Mouse (Mus musculus): ENCODE results near the gene Bbs1. TPM values are rescaled to one million over a fixed set of nuclear protein-coding genes. Genes with fewer than 3 reads are reported as not detected.

The Bbs1 gene
- polyA plus RNA-seq, 1 experiment from 2014 or later: 4.2 TPM

- no peak overlapping the region for H3K27ac ChIP-seq (ENCODE audit: low read length)
These were observed 9.5 kb downstream of the Bbs1 start for GRCm38 (mm10) chr19:4896780-4897520.

GRCm38 (mm10) chr19:4891798-4892197, 14.6 kb downstream of the Bbs1 start:
- Histone ChIP-seq H3K36me3 (ENCODE audit: control insufficient read depth, insufficient read depth, low read length) (no peaks in the 10 kb centered on the region), H3K27me3 (ENCODE audit: control insufficient read depth, insufficient read depth, low read depth, low read length) (no peaks in the 10 kb centered on the region), H3K27ac (ENCODE audit: low read length) (no peak overlapping the region), H3K4me1 (replicated peaks; ENCODE audit: control insufficient read depth, insufficient read depth, low read length) (no peaks in the 10 kb centered on the region), H3K9ac (ENCODE audit: low read length) (no peak overlapping the region), H3K9me3 (ENCODE audit: control insufficient read depth, low read length) (no peaks in the 10 kb centered on the region), H3K4me2 (ENCODE audit: low read depth, low read length) (no peak overlapping the region), H3K4me3 (ENCODE audit: low read length) (no peak overlapping the region)
- ATAC-seq (ENCODE audit: low read depth): no peak
- 62% methylated on average over 3 of the region's 3 CpGs for WGBS

More at GRCm38 (mm10) chr19:4896780-4897520, 9.5 kb downstream of the Bbs1 start:
- Histone ChIP-seq H3K9me3 (ENCODE audit: control insufficient read depth, low read length) (no peaks in the 10 kb centered on the region), H3K36me3 (ENCODE audit: control insufficient read depth, insufficient read depth, low read length) (no peaks in the 10 kb centered on the region), H3K27me3 (ENCODE audit: control insufficient read depth, insufficient read depth, low read depth, low read length) (no peaks in the 10 kb centered on the region), H3K4me3 (ENCODE audit: low read length) (no peak overlapping the region), H3K4me1 (replicated peaks; ENCODE audit: control insufficient read depth, insufficient read depth, low read length) (no peaks in the 10 kb centered on the region), H3K4me2 (ENCODE audit: low read depth, low read length) (no peak overlapping the region), H3K9ac (ENCODE audit: low read length) (no peak overlapping the region)
- WGBS: 58% methylated on average over 21 of the region's 21 CpGs
- no peak for ATAC-seq (ENCODE audit: low read depth)

GRCm38 (mm10) chr19:4889791-4890190, 16.6 kb downstream of the Bbs1 start:
- WGBS: 79% methylated on average over 10 of the region's 10 CpGs
- Histone ChIP-seq H3K9me3 (ENCODE audit: control insufficient read depth, low read length) (no peaks in the 10 kb centered on the region), H3K36me3 (ENCODE audit: control insufficient read depth, insufficient read depth, low read length) (no peaks in the 10 kb centered on the region), H3K4me2 (ENCODE audit: low read depth, low read length) (no peak overlapping the region), H3K4me3 (ENCODE audit: low read length) (no peak overlapping the region), H3K4me1 (replicated peaks; ENCODE audit: control insufficient read depth, insufficient read depth, low read length) (no peaks in the 10 kb centered on the region), H3K9ac (ENCODE audit: low read length) (no peak overlapping the region), H3K27ac (ENCODE audit: low read length) (no peak overlapping the region), H3K27me3 (ENCODE audit: control insufficient read depth, insufficient read depth, low read depth, low read length) (no peaks in the 10 kb centered on the region)
- ATAC-seq (ENCODE audit: low read depth): no peak

- Histone ChIP-seq H3K27ac (ENCODE audit: low read length) (no peak overlapping the region), H3K27me3 (ENCODE audit: control insufficient read depth, insufficient read depth, low read depth, low read length) (no peaks in the 10 kb centered on the region), H3K4me3 (ENCODE audit: low read length) (no peak overlapping the region), H3K4me1 (replicated peaks; ENCODE audit: control insufficient read depth, insufficient read depth, low read length) (peaks cover 3% of the 10 kb centered on the region), H3K9me3 (ENCODE audit: control insufficient read depth, low read length) (no peaks in the 10 kb centered on the region), H3K36me3 (ENCODE audit: control insufficient read depth, insufficient read depth, low read length) (no peaks in the 10 kb centered on the region), H3K4me2 (ENCODE audit: low read depth, low read length) (no peak overlapping the region), H3K9ac (ENCODE audit: low read length) (no peak overlapping the region)
- no peak for ATAC-seq (ENCODE audit: low read depth)
- WGBS: 85% methylated on average over 4 of the region's 4 CpGs
These were observed 22.5 kb downstream of the Bbs1 start for GRCm38 (mm10) chr19:4883961-4884360.

- ATAC-seq (ENCODE audit: low read depth): no peak
- H3K27ac ChIP-seq (ENCODE audit: low read length): no peak overlapping the region
- no peaks in the 10 kb centered on the region for H3K9me3 ChIP-seq (ENCODE audit: control insufficient read depth, low read length)
- H3K4me2 ChIP-seq (ENCODE audit: low read depth, low read length): peak overlapping the region; percentile 97
- peak overlapping the region; percentile 86 for H3K9ac ChIP-seq (ENCODE audit: low read length)
- peaks cover 11% of the 10 kb centered on the region for H3K4me1 ChIP-seq (replicated peaks; ENCODE audit: control insufficient read depth, insufficient read depth, low read length)
- H3K27me3 ChIP-seq (ENCODE audit: control insufficient read depth, insufficient read depth, low read depth, low read length): no peaks in the 10 kb centered on the region; the same call in 1 of the 2 replicates
- 49% methylated on average over 10 of the region's 10 CpGs for WGBS
- peak overlapping the region; percentile 79 for H3K4me3 ChIP-seq (ENCODE audit: low read length)
- no peaks in the 10 kb centered on the region for H3K36me3 ChIP-seq (ENCODE audit: control insufficient read depth, insufficient read depth, low read length)
These were observed 27.1 kb downstream of the Bbs1 start for GRCm38 (mm10) chr19:4879324-4879703.

- Histone ChIP-seq H3K9me3 (ENCODE audit: control insufficient read depth, low read length) (no peaks in the 10 kb centered on the region), H3K4me1 (replicated peaks; ENCODE audit: control insufficient read depth, insufficient read depth, low read length) (peaks cover 11% of the 10 kb centered on the region), H3K36me3 (ENCODE audit: control insufficient read depth, insufficient read depth, low read length) (no peaks in the 10 kb centered on the region), H3K4me2 (ENCODE audit: low read depth, low read length) (peak within 1 kb of the TSS; percentile 97), H3K9ac (ENCODE audit: low read length) (peak within 1 kb of the TSS; percentile 86), H3K27ac (ENCODE audit: low read length) (peak within 1 kb of the TSS; percentile 31; the same call in 1 of the 2 replicates), H3K27me3 (ENCODE audit: control insufficient read depth, insufficient read depth, low read depth, low read length) (no peaks in the 10 kb centered on the region; the same call in 1 of the 2 replicates), H3K4me3 (ENCODE audit: low read length) (peak within 1 kb of the TSS; percentile 79)
- WGBS: 1% methylated on average over 40 of the region's 52 CpGs
- ATAC-seq (ENCODE audit: low read depth): peak; percentile 99
These were observed 27.8 kb downstream of the Bbs1 start, which contains the start of gene Zdhhc24 for GRCm38 (mm10) chr19:4878405-4879323. Zdhhc24 (plus strand) TSS chr19:4878668.

- WGBS: under 1% methylated on average over 17 of the region's 17 CpGs
- ATAC-seq (ENCODE audit: low read depth): peak; percentile 59
- peak within 1 kb of the TSS; percentile 86 for H3K9ac ChIP-seq (ENCODE audit: low read length)
- H3K27me3 ChIP-seq (ENCODE audit: control insufficient read depth, insufficient read depth, low read depth, low read length): no peaks in the 10 kb centered on the region; the same call in 1 of the 2 replicates
- H3K27ac ChIP-seq (ENCODE audit: low read length): peak within 1 kb of the TSS; percentile 31; the same call in 1 of the 2 replicates
- H3K4me1 ChIP-seq (replicated peaks; ENCODE audit: control insufficient read depth, insufficient read depth, low read length): peaks cover 11% of the 10 kb centered on the region
- H3K4me3 ChIP-seq (ENCODE audit: low read length): peak within 1 kb of the TSS; percentile 79
- H3K36me3 ChIP-seq (ENCODE audit: control insufficient read depth, insufficient read depth, low read length): no peaks in the 10 kb centered on the region
- peak within 1 kb of the TSS; percentile 97 for H3K4me2 ChIP-seq (ENCODE audit: low read depth, low read length)
- no peaks in the 10 kb centered on the region for H3K9me3 ChIP-seq (ENCODE audit: control insufficient read depth, low read length)
These were observed 28.6 kb downstream of the Bbs1 start, which contains the start of gene Actn3 for GRCm38 (mm10) chr19:4877785-4878184. Actn3 (minus strand) TSS chr19:4877909.

GRCm38 (mm10) chr19:4876755-4877154, 29.7 kb downstream of the Bbs1 start:
- H3K4me3 ChIP-seq (ENCODE audit: low read length): no peak overlapping the region

GRCm38 (mm10) chr19:4876241-4876640, 30.2 kb downstream of the Bbs1 start:
- no peaks in the 10 kb centered on the region for H3K9me3 ChIP-seq (ENCODE audit: control insufficient read depth, low read length)
- no peaks in the 10 kb centered on the region; the same call in 1 of the 2 replicates for H3K27me3 ChIP-seq (ENCODE audit: control insufficient read depth, insufficient read depth, low read depth, low read length)
- peaks cover 11% of the 10 kb centered on the region for H3K4me1 ChIP-seq (replicated peaks; ENCODE audit: control insufficient read depth, insufficient read depth, low read length)
- 51% methylated on average over 3 of the region's 4 CpGs for WGBS
- no peak overlapping the region for H3K27ac ChIP-seq (ENCODE audit: low read length)
- no peak overlapping the region for H3K9ac ChIP-seq (ENCODE audit: low read length)
- H3K4me2 ChIP-seq (ENCODE audit: low read depth, low read length): no peak overlapping the region
- no peak for ATAC-seq (ENCODE audit: low read depth)
- no peak overlapping the region for H3K4me3 ChIP-seq (ENCODE audit: low read length)
- no peaks in the 10 kb centered on the region for H3K36me3 ChIP-seq (ENCODE audit: control insufficient read depth, insufficient read depth, low read length)

More at GRCm38 (mm10) chr19:4876755-4877154, 29.7 kb downstream of the Bbs1 start:
- 69% methylated on average over 3 of the region's 3 CpGs for WGBS
- Histone ChIP-seq H3K27me3 (ENCODE audit: control insufficient read depth, insufficient read depth, low read depth, low read length) (no peaks in the 10 kb centered on the region; the same call in 1 of the 2 replicates), H3K4me1 (replicated peaks; ENCODE audit: control insufficient read depth, insufficient read depth, low read length) (peaks cover 11% of the 10 kb centered on the region), H3K27ac (ENCODE audit: low read length) (no peak overlapping the region), H3K9ac (ENCODE audit: low read length) (no peak overlapping the region), H3K4me2 (ENCODE audit: low read depth, low read length) (no peak overlapping the region), H3K36me3 (ENCODE audit: control insufficient read depth, insufficient read depth, low read length) (no peaks in the 10 kb centered on the region), H3K9me3 (ENCODE audit: control insufficient read depth, low read length) (no peaks in the 10 kb centered on the region)
- ATAC-seq (ENCODE audit: low read depth): no peak

Measured in lung, embryonic 16.5 days (tissue).